Mouse (Mus musculus): ENCODE results near the gene Cobll1.

Gene Cobll1

DNA sequence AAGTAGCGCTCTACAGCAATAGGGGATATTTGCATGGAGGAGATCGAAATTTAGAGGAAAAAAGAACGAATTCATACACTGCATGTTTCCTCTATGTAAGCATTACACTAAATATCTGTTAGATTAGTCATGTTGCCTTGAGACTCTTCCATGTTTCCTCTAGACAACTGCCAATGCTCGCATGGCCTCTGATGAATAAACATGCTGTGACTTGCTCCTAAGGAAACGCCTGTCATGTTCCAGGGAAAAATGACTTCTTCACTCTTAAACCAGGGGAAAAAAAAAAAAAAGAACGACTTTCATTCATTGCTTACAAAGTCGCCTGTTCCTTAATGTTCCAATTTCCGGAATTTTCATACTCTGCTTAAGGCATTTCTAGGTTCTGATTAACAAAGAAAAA lies 2.1 kb downstream of the Cobll1 start:
- no peak for DNase-seq (ENCODE audit: low spot score in 2 of 2)

- DNase-seq (ENCODE audit: low spot score in 2 of 2): no peak
Measured at GRCm38 (mm10) chr2:65236644-65237043, 2.6 kb downstream of the Cobll1 start.

- DNase-seq (ENCODE audit: low spot score in 2 of 2): no peak
Measured at GRCm38 (mm10) chr2:65232756-65233535, 6.3 kb downstream of the Cobll1 start.

- DNase-seq (ENCODE audit: low spot score in 2 of 2): no peak
Measured at GRCm38 (mm10) chr2:65228426-65228825, 10.8 kb downstream of the Cobll1 start.

DNA sequence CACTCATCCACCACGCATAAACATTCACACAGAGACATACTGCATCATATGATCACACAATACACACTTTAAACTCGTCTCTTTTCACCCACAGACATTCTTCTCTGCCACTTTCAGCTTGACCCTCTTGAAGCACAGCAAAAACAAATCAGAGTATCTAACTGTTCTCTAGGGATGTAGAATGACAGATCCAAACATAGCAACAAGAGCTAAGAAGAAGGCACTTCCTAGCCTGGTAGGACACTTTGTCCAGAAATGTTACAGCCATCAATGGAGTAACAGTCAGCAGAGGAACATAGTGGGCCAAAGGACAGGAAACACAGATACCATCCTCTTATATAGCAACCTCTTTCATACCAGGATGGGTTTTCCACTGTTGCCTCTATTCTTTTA lies 11.3 kb downstream of the Cobll1 start:
- DNase-seq (ENCODE audit: low spot score in 2 of 2): no peak

GRCm38 (mm10) chr2:65227154-65227897 lies 11.9 kb downstream of the Cobll1 start:
- no peak for DNase-seq (ENCODE audit: low spot score in 2 of 2)

DNA sequence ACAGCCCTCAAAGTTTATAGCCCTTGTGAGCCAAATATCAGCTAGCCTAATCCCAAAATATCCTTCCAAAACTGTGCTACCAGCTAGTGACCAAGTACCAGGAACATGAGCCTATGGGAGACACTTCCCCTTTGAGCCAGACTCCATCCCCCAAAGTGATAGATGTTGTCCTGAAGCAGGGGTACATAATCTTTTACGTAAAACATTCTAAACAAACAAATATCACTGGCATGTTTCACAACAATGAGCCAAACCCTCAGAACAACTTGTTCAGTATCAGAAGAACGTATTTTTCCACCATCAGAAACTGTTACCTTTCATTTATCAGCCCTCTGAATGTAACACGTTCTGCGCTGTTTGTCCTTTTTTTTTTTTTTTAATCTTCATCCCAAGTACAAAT lies 12.7 kb downstream of the Cobll1 start:
- DNase-seq (ENCODE audit: low spot score in 2 of 2): no peak

DNA sequence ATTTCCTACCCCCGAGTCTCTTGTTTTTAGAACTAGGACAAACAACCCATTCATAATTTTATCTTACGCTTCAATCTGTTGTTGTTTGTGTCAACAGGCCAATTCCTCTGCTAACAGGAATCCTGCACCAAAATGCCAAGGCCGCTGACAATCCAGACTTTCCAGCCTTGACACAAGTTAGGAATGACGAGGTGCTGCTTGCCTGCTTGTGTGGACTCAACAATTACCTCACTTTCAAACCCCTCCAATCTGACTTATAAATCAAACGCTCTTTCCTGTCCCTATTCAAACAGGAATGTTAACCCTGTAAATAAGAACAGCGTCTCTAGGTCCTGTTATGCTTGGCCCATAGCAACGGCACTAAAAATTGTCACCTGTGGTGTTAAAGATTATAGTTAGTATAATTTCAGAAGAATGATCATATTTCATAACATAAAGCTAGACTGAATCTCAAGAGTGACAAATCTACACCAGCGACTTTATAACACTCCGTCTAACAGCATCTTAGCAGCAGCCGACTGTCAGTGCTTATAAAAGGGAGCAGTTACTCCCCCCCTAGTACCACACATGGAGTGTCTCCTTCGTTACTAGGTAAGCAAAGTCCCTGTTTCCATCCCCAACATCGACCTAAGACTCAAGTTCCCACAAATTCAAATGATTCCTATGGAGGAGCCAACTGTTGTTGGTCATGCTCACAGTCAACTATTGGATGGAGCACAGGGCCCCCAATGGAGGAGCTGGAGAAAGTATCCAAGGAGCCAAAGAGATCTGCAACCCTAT lies 15.1 kb downstream of the Cobll1 start:
- no peak for DNase-seq (ENCODE audit: low spot score in 2 of 2)

DNA sequence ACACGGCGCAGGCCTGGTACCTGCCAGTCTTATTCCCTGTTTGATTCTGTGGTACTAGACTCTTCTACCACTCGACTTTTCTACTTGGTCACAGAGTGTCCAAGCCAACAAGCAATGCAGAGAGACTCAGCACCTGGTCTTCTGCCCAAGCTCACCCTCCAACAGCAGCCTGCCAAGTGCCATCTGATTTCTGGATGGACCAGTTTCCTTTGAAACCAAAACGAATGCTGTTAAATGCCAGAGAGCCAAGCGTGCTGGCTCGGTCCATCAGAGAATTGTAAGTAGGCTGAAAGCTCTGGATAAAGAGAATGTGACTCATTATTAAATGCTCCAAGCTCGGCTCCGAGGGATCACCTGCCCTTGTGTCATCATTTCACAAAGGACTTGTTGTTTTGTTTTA lies 16.2 kb downstream of the Cobll1 start:
- DNase-seq (ENCODE audit: low spot score in 2 of 2): no peak

DNA sequence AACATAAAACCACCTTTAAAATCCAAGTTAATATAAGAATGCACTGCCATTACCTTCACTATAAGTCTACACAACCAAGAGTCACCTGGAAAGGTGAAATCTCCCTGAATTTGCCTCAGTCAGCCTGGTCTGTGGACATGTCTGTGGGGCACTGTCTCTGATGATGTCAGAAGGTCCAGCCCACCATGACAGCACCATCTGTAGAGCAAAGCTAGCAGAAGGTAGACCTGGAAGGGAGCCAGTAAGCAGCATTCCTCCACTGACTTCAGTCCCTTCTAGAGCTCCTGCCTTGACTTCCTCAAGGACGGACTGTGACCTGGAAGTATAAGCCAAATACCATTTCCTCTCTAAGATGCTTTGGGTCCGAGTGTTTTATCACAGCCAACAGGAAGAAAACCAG lies 17.6 kb downstream of the Cobll1 start:
- DNase-seq (ENCODE audit: low spot score in 2 of 2): no peak

DNA sequence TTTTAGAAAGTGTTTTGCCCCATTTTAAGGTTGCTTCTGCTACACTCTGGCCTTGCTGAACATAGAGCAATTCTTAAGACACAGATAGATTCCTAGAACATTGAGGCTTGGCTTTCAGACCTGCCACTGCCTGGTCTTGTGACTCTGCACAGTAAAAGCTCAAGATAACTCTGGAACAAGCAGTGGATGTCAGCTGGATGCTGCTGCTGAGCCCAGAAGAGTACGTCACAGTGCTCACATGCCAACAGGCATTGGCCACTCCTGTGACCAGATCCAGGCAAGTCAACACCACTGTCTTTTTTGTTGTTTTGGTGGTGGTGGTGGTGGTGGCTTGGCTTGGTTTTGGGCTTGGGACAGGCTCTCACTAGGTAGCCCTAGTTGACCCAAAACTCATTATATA lies 18.6 kb downstream of the Cobll1 start:
- DNase-seq (ENCODE audit: low spot score in 2 of 2): no peak

DNA sequence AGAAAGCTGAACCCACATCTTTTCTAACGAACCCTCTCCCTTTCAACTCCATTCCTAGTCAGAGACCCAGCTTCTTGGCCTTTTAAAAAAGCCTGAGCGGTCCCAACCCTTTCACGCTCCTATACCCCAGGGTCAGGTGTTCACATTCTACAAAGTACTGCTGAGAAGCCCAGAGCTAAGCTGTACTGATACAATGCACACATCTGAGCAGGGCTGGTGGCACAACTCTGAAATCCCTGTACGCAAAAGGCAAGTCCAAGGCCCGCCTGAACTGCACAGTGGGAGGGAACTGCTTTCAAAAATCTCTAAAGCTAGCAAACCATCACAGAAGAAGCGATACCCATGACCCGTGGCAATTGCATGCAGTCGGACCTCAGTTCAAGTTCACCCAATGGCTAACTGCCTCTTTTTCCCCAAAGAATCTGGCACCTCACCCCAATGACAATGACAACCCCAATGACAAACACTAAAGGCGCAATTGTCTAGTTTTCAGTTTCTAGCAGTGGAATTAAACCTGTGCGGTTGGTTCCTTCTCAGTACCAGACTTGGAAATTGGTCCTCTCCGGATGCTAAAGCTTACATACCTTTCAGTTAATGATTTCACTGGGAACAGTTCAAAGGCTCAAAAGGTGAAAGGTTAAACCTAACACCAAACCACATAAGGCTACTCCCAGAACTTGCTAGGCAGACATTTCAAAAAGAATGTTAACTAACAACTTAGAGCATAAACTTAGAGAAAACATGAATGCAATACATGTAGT lies 19.6 kb downstream of the Cobll1 start:
- DNase-seq (ENCODE audit: low spot score in 2 of 2): no peak

- no peak for DNase-seq (ENCODE audit: low spot score in 2 of 2)
Measured at GRCm38 (mm10) chr2:65218318-65218717, 20.9 kb downstream of the Cobll1 start.

- no peak for DNase-seq (ENCODE audit: low spot score in 2 of 2)
Measured at GRCm38 (mm10) chr2:65217677-65218076, 21.5 kb downstream of the Cobll1 start.

DNA sequence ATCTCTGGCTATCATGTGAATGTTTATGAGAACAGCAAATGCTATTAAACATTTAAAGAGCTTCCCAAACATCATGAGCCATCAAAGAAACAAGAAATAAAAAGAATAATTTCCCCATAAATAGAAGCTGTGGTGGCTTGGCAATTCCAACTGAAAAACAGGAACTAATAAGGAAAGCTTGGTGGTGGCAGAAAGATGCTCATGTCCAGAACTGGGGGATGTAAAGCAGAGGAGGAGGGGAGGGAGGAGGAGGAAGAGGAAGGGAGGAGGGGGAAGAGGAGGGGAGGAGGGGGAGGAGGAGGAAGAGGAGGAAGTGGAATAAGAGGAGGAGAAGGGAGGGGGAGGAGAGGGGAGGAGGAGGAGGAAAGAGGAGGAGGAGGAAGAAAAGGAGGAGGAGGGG lies 23.0 kb downstream of the Cobll1 start:
- no peak for DNase-seq (ENCODE audit: low spot score in 2 of 2)

- DNase-seq (ENCODE audit: low spot score in 2 of 2): no peak
Measured at GRCm38 (mm10) chr2:65214556-65214955, 24.6 kb downstream of the Cobll1 start.

DNA sequence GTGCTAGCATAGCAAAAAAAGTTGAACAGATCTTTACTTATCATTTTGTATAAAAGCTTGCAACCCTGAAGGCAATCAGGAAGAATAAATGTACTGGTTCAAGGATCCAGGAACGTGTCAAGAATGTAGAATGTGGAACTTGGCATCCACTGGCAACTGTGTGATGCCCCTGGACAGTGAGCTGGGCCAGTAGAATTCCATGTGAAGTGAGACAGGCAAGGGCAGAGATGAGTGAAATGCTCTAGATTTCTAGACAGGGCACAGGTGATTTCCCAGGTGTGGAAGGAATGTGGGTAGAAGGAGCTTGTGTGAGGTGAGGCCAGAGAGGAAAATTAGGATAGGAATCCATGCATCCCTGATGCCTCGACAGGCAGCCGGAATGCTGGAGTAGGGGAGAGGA lies 25.5 kb downstream of the Cobll1 start:
- no peak for DNase-seq (ENCODE audit: low spot score in 2 of 2)

GRCm38 (mm10) chr2:65211620-65212019 lies 27.6 kb downstream of the Cobll1 start:
- DNase-seq (ENCODE audit: low spot score in 2 of 2): no peak

GRCm38 (mm10) chr2:65207750-65208149 lies 31.5 kb downstream of the Cobll1 start:
- DNase-seq (ENCODE audit: low spot score in 2 of 2): no peak

- DNase-seq (ENCODE audit: low spot score in 2 of 2): no peak
Measured at GRCm38 (mm10) chr2:65203699-65204098, 35.5 kb downstream of the Cobll1 start.

DNA sequence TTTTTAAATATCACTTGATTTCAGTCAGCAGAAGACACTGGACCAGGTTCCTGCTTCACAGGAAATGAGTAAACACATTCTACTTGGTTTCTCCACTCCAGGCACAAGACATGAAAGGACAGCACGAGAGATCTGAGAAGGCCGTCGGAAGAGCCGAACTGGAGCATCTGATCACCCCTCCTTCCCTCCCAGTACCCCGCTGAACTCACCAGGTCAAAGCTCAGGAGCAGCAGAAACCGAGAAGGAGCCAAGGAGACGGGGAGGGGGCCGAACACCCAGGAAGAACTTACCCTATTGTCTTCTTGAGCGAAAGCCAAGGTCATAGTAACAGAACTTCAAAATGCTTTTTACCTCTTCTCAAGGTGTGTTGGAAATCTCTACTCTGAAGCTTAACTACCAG lies 39.5 kb downstream of the Cobll1 start:
- DNase-seq (ENCODE audit: low spot score in 2 of 2): no peak

DNA sequence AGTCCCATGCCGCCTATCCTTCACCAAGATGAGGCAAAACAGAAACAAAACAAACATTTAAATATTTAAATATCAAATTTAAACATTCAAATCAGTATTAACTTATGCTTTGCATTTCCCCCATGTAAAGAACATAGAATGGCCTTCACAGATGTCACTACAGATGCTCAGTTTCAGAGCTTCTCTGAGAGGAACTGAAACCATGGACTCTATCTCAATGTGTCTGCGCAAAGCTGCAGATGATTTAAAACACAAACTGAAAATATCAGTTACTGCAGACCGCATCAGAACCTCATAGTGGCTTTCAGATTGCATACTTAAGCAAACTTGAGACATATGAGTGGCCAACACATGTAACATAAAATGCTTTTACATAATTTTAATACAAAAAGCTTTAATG lies 40.6 kb downstream of the Cobll1 start:
- peak; percentile 43 to 61 for DNase-seq (ENCODE audit: low spot score in 2 of 2)

Measured in spleen, postnatal 36 days (tissue).